8 mouse cellular contexts compared by ENCODE assay signal in the genomic region with DNA sequence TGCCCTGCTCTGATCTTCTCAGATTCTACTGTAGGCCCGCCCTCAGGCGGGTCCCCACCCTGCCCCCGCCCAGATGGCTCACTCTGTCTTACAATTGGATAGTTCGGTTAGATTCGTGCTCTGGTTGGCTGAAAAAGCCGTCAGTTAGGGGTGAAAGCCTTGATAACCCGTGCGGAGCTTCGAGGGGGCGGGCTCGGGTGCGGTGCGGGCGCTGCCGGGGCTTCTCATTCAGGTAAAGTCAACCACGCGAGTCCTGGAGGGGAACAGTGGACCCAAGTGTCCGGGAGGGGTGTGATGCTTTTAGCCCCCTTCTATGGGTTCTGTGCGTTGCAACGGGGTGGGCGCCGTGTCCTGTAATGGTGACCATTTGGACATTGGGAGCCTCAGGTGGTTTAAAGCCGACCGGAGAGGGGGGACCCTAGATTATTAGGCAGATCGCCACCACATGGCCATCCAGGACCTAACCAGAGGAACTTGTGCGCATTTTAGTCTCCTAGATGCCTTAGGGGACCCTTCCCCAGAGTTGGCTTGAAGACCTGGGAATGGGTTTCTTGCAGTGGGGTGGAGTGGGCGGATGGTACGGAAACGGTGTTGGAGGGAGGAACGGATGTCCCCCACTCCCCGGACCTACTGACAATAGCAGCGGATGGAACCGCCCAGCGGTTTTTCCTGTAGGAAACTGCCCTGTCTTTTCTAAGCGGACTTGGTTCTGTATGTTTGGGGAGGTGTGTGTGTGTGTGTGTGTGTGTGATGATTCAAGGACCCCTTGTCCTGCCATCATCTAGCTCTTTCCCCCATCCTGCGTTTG. TPM values are rescaled to one million over a fixed set of nuclear protein-coding genes. Genes with fewer than 3 reads are reported as not detected.
A peak's percentile ranks its signal among the peaks of the same experiment; 100 is the strongest.
DNase-seq lines count a peak whose midpoint lies in the region; ATAC-seq and TF ChIP-seq lines count a peak whose summit lies in the region.

Gene Kank3, plus strand, starts transcription at position 186 of the 808 bp plus-strand sequence.

- peak within 1 kb of the TSS; percentile 40; the same call in 1 of the 2 replicates for H3K9ac ChIP-seq in embryonic facial prominence, embryonic 15.5 days
- H3K9ac ChIP-seq in limb, embryonic 14.5 days (ENCODE audit: low read depth, low read length, severe bottlenecking): peak within 1 kb of the TSS; percentile 51
- H3K9ac ChIP-seq in midbrain, postnatal 0 days (replicated peaks; ENCODE audit: low read length, poor library complexity, severe bottlenecking): peak within 1 kb of the TSS; percentile 60

- H3K4me1 ChIP-seq in bone marrow, adult 2 months (ENCODE audit: control insufficient read depth, insufficient read depth, low read length): no peaks in the 10 kb centered on the region; the same call in 1 of the 2 replicates
- peaks cover 11% of the 10 kb centered on the region for H3K4me1 ChIP-seq in embryonic facial prominence, embryonic 15.5 days
- no peaks in the 10 kb centered on the region for H3K4me1 ChIP-seq in limb, embryonic 14.5 days (ENCODE audit: control insufficient read depth, insufficient read depth, low read length)
- no peaks in the 10 kb centered on the region for H3K4me1 ChIP-seq in midbrain, postnatal 0 days (ENCODE audit: insufficient read depth, low read length)

- peak within 1 kb of the TSS; percentile 48 for H3K4me3 ChIP-seq in bone marrow, adult 2 months (replicated peaks; ENCODE audit: control insufficient read depth, low read depth, low read length)
- H3K4me3 ChIP-seq in embryonic facial prominence, embryonic 15.5 days (replicated peaks): peak within 1 kb of the TSS; percentile 57
- H3K4me3 ChIP-seq in limb, embryonic 14.5 days (replicated peaks; ENCODE audit: low read length): peak within 1 kb of the TSS; percentile 51
- H3K4me3 ChIP-seq in midbrain, postnatal 0 days (ENCODE audit: low read depth, low read length): peak within 1 kb of the TSS; percentile 54

- ATAC-seq in embryonic facial prominence, embryonic 15.5 days (ENCODE audit: insufficient number of reproducible peaks, low FRiP score, low TSS enrichment, low read depth): peak; percentile 95
- peak; percentile 98 for ATAC-seq in limb, embryonic 14.5 days (ENCODE audit: low FRiP score, low read depth)
- ATAC-seq in midbrain, postnatal 0 days (ENCODE audit: low FRiP score): peak; percentile 98

- DNase-seq in 416B (ENCODE audit: low read depth): peak; percentile 97
- peak; percentile 97 for DNase-seq in heart, adult 8-10 months (ENCODE audit: low spot score)
- peak; percentile 95 for DNase-seq in kidney, adult 9 months
- DNase-seq in limb, embryonic 14.5 days (ENCODE audit: low spot score): peak; percentile 98
- peak; percentile 97 for DNase-seq in midbrain, postnatal 0 days (ENCODE audit: low spot score)
- peak; percentile 70 to 82 for DNase-seq in spleen, postnatal 14 days (ENCODE audit: low spot score in 2 of 2)

- H3K36me3 ChIP-seq in embryonic facial prominence, embryonic 15.5 days: no peaks in the 10 kb centered on the region
- no peaks in the 10 kb centered on the region for H3K36me3 ChIP-seq in limb, embryonic 14.5 days (ENCODE audit: control insufficient read depth, insufficient read depth, low read length)
- H3K36me3 ChIP-seq in midbrain, postnatal 0 days (ENCODE audit: insufficient read depth, low read length): no peaks in the 10 kb centered on the region

- H3K4me2 ChIP-seq in embryonic facial prominence, embryonic 15.5 days (replicated peaks): peak within 1 kb of the TSS; percentile 92
- peak within 1 kb of the TSS; percentile 90 for H3K4me2 ChIP-seq in limb, embryonic 14.5 days (replicated peaks; ENCODE audit: low read depth, low read length, severe bottlenecking)
- peak within 1 kb of the TSS; percentile 77 for H3K4me2 ChIP-seq in midbrain, postnatal 0 days (ENCODE audit: low read depth, low read length, poor library complexity, severe bottlenecking)

- no peak for TF ChIP-seq POLR2A in bone marrow, adult 2 months (IDR thresholded peaks at IDR 0.05; ENCODE audit: borderline replicate concordance, control insufficient read depth, low read depth, low read length)
- TF ChIP-seq POLR2A in limb, embryonic 14.5 days (IDR thresholded peaks at IDR 0.05; ENCODE audit: borderline replicate concordance, extremely low read depth, insufficient read depth, insufficient read length): 0 out of 2 replicates have a peak, but pooled peaks have one; percentile 15

- WGBS in bone marrow, adult 2 months: under 1% methylated on average over 36 of the region's 36 CpGs
- under 1% methylated on average over 36 of the region's 36 CpGs for WGBS in embryonic facial prominence, embryonic 15.5 days
- WGBS in limb, embryonic 14.5 days: 1% methylated on average over 36 of the region's 36 CpGs
- 1% methylated on average over 36 of the region's 36 CpGs for WGBS in midbrain, postnatal 0 days

- no peak within 1 kb of the TSS for H3K27ac ChIP-seq in bone marrow, adult 2 months (ENCODE audit: control insufficient read depth, insufficient read depth, low read depth, low read length, poor library complexity)
- no peak within 1 kb of the TSS; the same call in 1 of the 2 replicates for H3K27ac ChIP-seq in embryonic facial prominence, embryonic 15.5 days (replicated peaks)
- no peak within 1 kb of the TSS for H3K27ac ChIP-seq in limb, embryonic 14.5 days (replicated peaks; ENCODE audit: low read depth, low read length)
- peak within 1 kb of the TSS; percentile 26; the same call in 1 of the 2 replicates for H3K27ac ChIP-seq in midbrain, postnatal 0 days (ENCODE audit: low read depth, low read length)

- TF ChIP-seq CTCF in bone marrow, adult 2 months (IDR thresholded peaks at IDR 0.05; ENCODE audit: control insufficient read depth, insufficient read depth, low read length): no peak
- no peak; the same call in 1 of the 2 replicates for TF ChIP-seq CTCF in midbrain, postnatal 0 days (IDR thresholded peaks at IDR 0.05)

- no peaks in the 10 kb centered on the region for H3K27me3 ChIP-seq in embryonic facial prominence, embryonic 15.5 days
- H3K27me3 ChIP-seq in limb, embryonic 14.5 days (ENCODE audit: control insufficient read depth, insufficient read depth, low read length): no peaks in the 10 kb centered on the region
- no peaks in the 10 kb centered on the region for H3K27me3 ChIP-seq in midbrain, postnatal 0 days (ENCODE audit: insufficient read depth, low read length)

- no peaks in the 10 kb centered on the region for H3K9me3 ChIP-seq in embryonic facial prominence, embryonic 15.5 days (replicated peaks)
- H3K9me3 ChIP-seq in limb, embryonic 14.5 days (ENCODE audit: control insufficient read depth, low read length): no peaks in the 10 kb centered on the region
- no peaks in the 10 kb centered on the region for H3K9me3 ChIP-seq in midbrain, postnatal 0 days (ENCODE audit: low read length)

RNA-seq across cellular contexts. Expression of gene Kank3, which starts in this region (rescaled TPM):
- polyA plus RNA-seq in bone marrow, adult 2 months (2011; ENCODE audit: insufficient read depth, insufficient read length, low replicate concordance, missing spikeins): 23.0 and 52.7 TPM in 2 replicates
- 45.3 and 45.8 TPM in 2 replicates for polyA plus RNA-seq in embryonic facial prominence, embryonic 15.5 days (2015; fragmentation: Nextera tagmentation; extraction: Ambion mirVana)
- 10 to 100 TPM; 44.4 to 64.9 (median 51.3) TPM for total RNA-seq in heart, adult 8-10 months (2022)
- 45.3 and 52.3 TPM in 2 replicates for polyA plus RNA-seq in limb, embryonic 14.5 days (2012; rRNA removed)
- 31.1 and 32.1 TPM in 2 replicates for polyA plus RNA-seq in limb, embryonic 14.5 days (2014; fragmentation: Nextera tagmentation; extraction: Ambion mirVana)
- 19.8 and 38.4 TPM in 2 replicates for total RNA-seq in midbrain, postnatal 0 days (2014; rRNA removed)
- 46.2 and 50.0 TPM in 2 replicates for polyA plus RNA-seq in midbrain, postnatal 0 days (2015; fragmentation: Nextera tagmentation; extraction: Ambion mirVana)
